Mouse (Mus musculus) 3T3-L1 (cell line): ENCODE measurements around the gene Cldn34c2.
"Not testable (repeated sequence)": the region's sequence is repeated elsewhere in the genome, so short reads cannot be mapped to it uniquely, and the experiment has no call there.

ENCODE experiments used
- DNase-seq: peaks from one replicate; pipeline ENCODE4 v3.0.0-alpha.2; 2015; ENCODE audit warnings: low read depth, low spot score

Cldn34c2 gene

GRCm38 (mm10) chrX:123581400-123581799 is at the start of gene Cldn34c2:
Gene Cldn34c2 (plus strand): TSS chrX:123581700.
- DNase-seq, result not testable (repeated sequence)

GRCm38 (mm10) chrX:123551378-123551777 is 30.1 kb upstream of the Cldn34c2 start:
- not testable (repeated sequence) for DNase-seq

DNA sequence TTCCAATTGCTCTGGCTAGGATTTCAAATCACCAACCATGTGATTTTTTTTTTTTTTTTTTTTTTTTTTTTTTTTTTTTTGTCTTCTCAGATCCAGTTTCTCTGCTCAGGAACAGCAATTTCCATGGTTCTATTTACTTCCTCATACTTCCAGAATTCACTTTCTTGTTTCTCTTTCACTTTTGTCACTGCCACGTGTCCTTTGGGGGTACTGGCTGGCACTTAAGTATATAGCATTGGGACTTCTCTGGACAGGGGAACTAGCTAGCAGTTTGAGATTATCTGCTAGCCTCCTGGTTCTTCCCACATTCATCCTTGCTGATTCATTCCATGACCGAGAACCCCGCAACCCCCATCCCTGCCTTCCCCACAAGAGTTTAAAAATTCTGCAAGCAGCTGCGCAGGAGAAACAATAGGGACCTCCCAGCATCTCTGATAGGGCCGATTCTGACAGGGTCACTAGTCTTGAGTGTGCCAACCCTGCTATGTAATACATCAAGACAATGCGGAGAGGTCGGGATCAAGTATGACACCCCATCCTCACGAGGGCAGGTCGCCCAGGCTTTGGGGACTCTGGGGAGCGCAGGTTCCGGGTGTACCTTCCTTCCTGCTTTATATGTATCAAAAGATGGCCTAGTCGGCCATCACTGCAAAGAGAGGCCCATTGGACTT is 30.8 kb downstream of the Cldn34c2 start:
- not testable (repeated sequence) for DNase-seq
